Mouse (Mus musculus) layer of hippocampus, postnatal 36 days (tissue): Measurements from ENCODE around the gene Mogs. TPM values are rescaled to one million over a fixed set of nuclear protein-coding genes. Genes with fewer than 3 reads are reported as not detected.

Experiments
- DNase-seq, 2 experiments: peaks; one replicate each; pipeline ENCODE4 v3.0.0; 2022
- total RNA-seq, 2 experiments: library from RNA; stranded (reverse); gene quantifications; 2 replicates each; pipeline ENCODE4 v1.2.3; 2021

The Mogs gene
- total RNA-seq, 2 experiments from 2014 or later = 28.0 to 28.9 TPM

GRCm38 (mm10) chr6:83098411-83098810 is 16.9 kb upstream of the Mogs start:
- no peak for DNase-seq

GRCm38 (mm10) chr6:83101316-83101687 is 14.0 kb upstream of the Mogs start, which contains the start of the genes Ccdc142 and Gm42688:
TSS of gene Ccdc142 (plus strand) at chr6:83101601.
TSS of gene Gm42688 (plus strand) at chr6:83101617.
- DNase-seq = peak; percentile 84 to 86

DNA sequence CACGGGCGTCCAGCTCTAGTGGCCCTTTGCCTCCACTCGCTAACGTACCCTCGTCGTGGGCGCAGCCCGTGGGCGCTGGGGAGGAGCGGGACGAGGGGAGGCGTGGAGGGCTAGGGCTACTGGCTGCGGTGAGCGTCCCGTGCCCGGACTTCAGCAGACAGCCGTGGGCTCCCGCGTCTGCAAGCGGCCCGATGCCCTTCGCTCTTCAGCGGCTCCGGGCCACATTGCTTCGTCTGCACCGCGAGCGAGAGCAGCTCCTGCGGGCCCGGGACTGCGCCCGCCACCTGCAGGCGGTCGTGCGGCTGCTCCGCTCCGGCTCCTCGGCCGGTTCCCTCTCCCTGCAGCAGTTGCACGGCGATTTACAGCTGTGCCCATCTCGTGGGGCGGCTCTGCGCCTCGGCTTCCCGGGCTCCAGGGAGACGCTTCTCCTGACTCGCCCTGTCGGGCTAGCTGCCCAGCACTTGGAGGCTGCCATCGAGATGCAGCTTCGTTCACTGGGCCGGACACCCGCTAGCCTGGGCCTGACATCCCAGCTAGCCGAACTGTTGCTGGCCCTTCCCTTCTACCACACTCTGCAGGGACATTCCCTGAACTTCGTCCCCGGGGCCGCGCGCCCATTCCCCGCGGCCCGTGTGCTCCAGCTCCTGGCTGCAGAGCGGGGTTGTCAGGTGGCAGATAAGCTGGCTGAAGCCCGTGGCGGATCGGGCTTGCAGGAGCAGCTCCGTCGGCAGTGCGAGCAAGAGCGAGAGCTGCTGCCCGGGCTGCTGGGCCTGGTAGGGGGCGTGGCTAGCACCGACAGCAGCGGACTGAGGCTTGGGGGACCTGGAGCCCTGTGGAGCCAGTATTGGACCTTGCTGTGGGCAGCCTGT is 13.4 kb upstream of the Mogs start:
- DNase-seq = peak; percentile 54 to 67

DNA sequence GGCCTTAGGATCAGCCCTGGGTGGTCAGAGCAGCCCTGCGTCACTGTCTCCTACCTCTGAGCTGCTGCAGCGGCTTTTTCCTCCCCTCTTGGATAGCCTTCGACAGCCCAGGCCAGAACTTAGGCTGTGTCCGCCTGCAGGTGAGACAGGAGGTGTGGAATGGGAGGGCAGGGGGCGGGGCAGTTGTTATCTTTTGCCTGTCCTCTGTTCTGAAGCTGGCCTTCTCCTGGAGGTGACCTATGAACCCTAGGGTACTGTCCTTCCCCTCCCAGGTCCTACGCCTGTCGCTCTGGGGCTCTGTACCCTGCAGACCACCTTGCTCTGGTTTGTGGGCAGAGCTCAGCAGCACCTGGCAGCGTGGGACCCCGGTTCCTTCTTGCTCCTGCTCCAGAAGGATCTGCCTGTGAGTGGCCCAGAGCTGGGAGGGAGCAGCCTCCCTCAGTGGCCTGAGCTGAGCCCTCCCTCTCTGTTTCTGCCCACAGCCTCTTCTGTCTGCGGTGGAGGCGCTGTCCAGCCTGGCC is 12.1 kb upstream of the Mogs start:
- peak in 1 of 2 experiments; percentile 18 for DNase-seq

- peak; percentile 30 to 33 for DNase-seq
Observed at GRCm38 (mm10) chr6:83104158-83104557, 11.1 kb upstream of the Mogs start.

DNA sequence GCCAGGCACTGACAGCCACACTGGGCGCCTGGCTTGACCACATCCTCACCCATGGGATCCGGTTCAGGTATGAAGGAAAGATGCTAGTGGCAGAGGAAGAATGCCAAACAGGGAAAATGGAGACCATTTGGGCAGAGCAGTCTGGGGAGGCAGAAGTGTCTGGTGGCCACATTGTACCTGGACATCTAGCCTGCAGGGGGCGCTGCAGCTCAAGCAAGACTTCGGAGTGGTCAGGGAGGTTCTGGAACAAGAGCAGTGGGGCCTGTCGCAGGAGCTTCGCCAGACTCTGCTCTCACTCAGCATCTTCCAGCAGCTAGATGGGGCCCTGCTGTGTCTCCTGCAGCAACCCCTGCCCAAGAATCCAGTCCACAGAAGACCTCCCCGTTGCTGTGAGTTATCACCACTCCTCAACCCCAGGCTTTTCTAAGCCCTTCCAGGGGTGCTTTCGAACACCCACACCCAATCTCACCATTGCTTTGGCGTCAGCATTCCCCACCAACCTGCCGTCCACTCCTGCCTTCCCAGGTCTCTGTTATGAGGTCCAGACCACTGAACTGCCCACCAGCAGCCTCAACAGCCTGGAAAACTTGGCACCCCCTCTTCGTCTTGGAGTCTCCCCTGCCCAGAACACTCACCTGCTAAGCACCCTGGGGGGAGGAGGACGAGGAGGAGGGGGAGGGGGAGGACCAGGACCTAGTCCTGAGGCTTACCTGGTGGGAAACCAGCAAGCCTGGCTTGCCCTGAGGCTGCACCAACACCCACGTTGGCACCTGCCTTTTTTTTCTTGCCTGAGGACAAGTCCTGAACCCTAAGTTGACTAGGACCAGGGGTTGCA is 7.5 kb upstream of the Mogs start:
- peak; percentile 40 to 55 for DNase-seq

DNA sequence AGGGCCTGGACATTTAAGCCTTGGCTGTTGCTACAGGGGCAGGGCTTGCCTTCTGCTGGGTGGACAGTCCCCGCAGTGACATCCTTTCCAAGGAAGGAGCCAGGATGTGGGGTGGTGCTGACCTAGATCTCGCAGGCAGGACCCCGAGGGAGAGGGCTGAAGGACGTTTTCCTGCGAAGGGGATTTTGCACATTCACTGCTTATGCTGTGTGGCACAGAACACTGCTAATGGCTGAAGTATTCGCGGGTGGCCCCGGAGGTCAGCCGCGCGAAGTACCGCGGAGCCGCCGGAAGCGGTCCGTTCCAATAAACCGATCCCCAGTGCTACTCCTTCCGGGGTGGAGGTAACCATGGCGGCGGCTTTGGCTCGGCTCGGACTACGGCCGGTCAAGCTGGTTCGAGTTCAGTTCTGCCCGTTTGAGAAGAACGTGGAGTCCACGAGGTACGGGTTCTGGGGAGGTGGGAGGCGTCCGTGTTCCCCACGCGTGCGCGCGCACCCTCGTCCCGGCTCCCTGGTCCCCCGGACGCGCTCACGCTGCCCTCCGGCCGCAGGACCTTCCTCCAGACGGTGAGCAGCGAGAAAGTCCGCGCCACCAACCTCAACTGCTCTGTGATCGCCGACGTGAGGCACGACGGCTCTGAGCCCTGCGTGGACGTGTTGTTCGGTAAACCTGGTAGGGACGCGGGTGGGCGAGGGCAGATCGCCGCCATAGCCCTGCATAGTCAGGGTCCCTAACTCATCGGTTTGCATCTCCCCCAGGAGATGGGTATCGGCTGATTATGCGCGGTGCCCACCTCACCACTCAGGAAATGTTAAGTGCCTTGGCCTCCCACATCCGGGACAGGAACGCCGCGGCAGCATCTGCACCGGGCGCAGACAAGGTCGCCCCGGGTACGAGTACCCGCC is 6.3 kb upstream of the Mogs start, which contains the start of gene Mrpl53:
Mrpl53 (plus strand) TSS at position 279 of the 907 bp plus-strand sequence.
- DNase-seq = peak; percentile 81 to 83

- DNase-seq = no peak
Observed at GRCm38 (mm10) chr6:83111510-83112136, 3.7 kb upstream of the Mogs start.

DNA sequence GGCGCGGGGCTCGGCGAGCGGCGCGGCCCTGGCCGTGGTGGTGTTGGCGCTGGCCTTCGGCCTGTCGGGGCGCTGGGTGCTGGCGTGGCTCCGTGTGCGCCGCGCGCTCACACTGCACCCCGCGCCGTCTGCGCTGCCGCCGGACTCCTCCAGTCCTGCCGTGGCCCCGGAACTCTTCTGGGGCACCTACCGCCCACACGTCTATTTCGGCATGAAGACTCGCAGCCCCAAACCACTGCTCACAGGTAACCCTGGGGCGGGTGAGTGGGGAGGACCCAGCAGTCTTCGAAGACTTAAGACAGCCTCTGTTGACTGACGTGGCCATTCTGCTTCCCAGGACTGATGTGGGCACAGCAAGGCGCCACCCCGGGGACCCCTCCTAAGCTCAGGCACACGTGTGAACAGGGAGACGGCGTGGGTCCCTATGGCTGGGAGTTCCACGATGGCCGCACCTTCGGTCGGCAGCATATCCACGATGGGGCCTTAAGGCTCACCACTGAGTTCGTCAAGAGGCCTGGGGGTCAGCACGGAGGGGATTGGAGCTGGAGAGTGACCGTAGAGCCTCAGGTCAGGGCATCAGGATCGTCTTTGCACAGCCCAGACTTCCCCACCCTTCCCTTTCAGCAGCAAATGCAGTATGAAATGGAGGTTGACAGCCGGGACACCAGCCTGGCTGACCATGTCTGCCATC is 531 bp downstream of the Mogs start:
- peak; percentile 19 to 20 for DNase-seq

GRCm38 (mm10) chr6:83116373-83117164 is 1.3 kb downstream of the Mogs start:
- peak in 1 of 2 experiments; percentile 4 for DNase-seq

DNA sequence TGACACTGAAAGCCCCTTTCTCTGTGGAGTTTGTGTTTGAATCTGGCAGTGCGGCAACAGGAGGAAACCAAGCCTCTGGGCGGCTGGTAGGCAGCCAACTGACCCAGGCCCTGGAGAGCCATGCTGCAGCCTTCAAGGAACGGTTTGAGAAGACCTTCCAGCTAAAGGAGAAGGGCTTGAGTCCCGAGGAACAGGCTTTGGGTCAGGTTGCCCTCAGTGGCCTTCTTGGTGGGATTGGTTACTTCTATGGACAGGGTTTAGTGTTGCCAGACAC is 1.8 kb downstream of the Mogs start:
- DNase-seq = peak in 1 of 2 experiments; percentile 3

- peak in 1 of 2 experiments; percentile 4 for DNase-seq
Observed at GRCm38 (mm10) chr6:83117616-83118015, 2.3 kb downstream of the Mogs start.

DNA sequence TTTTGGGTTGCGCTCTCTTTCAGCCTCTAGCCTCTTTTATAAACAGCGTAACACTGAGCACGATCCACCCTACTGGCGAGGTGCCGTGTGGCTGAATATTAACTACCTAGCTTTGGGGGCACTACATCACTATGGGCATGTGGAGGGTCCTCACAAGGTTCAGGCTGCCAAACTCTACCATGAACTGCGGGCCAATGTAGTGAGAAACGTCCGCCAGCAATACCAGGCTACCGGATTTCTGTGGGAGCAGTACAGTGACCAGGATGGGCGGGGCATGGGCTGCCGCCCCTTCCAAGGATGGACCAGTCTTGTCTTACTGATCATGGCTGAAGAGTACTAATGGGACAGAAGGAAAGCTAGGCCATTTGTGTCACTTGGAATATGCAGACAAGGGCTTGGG is 3.1 kb downstream of the Mogs start:
- DNase-seq = peak in 1 of 2 experiments; percentile 4

DNA sequence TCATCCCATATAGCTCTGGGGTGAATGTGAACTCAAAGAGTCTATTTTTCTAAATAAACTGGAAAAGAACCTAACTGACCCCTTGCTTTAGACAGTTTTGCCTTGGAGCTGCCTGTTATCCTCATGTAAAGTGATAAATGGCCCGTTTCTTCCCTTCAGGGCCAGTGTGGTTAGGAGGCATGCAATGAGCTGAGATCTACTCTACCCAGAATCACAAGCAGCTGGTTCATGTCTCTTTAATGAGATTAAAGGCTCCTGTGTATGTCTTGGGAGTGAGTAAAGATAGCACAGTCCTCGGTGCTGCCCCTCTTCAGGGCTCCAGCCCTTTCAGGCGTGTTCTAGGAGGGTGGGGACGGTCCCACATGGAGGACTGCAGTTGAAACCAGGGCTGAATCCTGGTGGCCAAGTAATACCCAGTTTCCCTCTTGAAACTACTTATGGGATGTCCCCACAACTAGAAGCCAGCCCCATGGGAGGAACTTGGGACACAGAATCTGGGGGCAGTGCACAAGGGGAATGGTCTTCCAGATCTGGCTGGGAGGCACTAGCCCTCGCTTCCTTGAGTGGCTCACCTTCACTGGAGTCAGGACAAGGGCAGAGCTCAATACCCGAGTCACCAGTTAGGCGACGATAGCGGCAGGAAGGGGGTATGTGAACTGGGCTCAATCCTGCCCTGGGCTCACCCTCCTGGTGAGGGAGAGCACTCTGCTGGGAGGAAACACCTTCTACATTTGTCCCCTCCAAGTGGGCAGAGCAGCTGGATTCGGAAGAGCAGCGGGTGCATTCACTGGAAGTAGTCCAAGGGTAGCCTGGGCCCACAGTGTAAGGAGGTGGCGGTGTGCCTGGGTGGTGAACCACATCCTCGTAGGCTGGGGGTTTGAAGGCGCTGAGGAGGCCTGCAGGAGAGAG is 3.8 kb downstream of the Mogs start:
- DNase-seq = no peak

DNA sequence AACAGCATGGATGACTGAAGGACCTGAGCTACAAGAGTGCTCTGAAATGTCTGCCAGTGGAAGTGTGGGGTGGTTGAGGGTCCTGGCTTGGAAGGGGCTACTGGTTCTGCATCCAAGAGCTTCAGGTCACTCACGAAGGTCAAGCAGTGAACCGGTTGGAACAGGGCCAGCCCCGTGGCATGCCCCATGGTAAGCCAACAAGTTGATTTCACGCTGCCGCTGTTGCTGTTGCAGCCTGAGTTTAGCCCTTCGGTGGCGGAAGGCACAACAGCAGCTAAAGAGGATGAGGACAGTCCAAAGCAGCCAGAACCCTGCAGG is 4.4 kb downstream of the Mogs start:
- DNase-seq = peak in 1 of 2 experiments; percentile 20

- DNase-seq = peak; percentile 95 to 96
Observed at GRCm38 (mm10) chr6:83120930-83121862, 5.9 kb downstream of the Mogs start, which contains the start of gene Wbp1. TSS of gene Wbp1 (minus strand) at chr6:83121559.

DNA sequence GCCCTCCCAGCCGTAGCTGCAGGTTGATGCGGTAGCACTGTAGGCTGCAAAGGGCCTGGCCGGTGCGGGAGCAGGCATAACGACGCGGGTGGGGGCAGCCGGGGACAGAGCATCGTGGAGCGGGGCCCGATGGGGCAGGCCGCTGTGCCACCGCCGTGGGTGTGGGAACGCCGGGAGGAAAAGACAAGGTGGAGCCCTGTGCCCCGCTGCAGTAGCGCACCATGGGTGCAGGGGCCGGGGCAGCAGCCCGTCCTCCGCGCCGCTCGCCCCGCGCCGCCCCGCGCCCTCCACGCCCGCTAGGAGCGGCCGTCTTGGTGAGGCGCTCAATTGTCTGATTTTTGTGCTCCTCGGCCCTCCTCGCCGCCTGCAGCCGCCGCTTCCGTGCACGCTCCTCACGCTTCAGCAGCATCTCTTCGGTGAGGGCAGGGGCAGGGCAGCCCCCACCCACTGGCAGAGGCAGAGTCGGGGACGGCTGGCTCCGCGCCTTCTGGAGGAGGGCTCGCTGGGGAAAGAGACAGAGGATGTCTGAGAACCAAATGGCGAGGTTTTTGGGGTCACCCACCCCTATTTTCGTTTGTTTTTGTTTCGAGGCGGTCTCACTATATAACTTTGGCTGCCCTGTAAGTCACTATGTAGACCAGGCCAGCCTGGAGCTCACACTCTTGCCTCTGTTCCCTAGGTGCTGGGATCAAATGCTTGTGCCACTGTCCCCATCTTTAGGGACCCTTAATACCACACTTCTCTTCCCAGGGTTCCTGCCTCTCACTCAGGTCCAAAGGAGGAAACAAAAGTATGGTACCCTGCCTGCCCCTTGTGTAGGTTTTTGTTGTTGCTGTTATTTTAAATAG is 6.8 kb downstream of the Mogs start:
- DNase-seq = no peak
